Mouse (Mus musculus): Measurements from ENCODE around the gene Casz1. TPM values are rescaled to one million over a fixed set of nuclear protein-coding genes. Genes with fewer than 3 reads are reported as not detected.

The Casz1 gene
- total and polyA plus RNA-seq, 3 experiments, result 0.02 to 0.27 TPM; not detected in 1

- no peak overlapping the region for H3K4me3 ChIP-seq (ENCODE audit: low read depth, low read length)
- ATAC-seq (ENCODE audit: extremely low read depth, insufficient number of reproducible peaks, low FRiP score, poor library complexity, severe bottlenecking) (no peak), DNase-seq (ENCODE audit: low spot score) (no peak)
- no peaks in the 10 kb centered on the region for H3K4me1 ChIP-seq (ENCODE audit: insufficient read depth, low read depth, low read length)
- H3K9me3 ChIP-seq (replicated peaks), result no peaks in the 10 kb centered on the region
- H3K36me3 ChIP-seq (replicated peaks), result no peaks in the 10 kb centered on the region
- peaks cover 24% of the 10 kb centered on the region for H3K27me3 ChIP-seq (ENCODE audit: insufficient read depth, low read length)
- no peak for TF ChIP-seq GATA1 (IDR thresholded peaks at IDR 0.05; ENCODE audit: borderline replicate concordance, low read length)
- TF ChIP-seq GATA2 (IDR thresholded peaks at IDR 0.05; ENCODE audit: borderline replicate concordance, low read depth, low read length), result no peak
- no peak for TF ChIP-seq CTCF (IDR thresholded peaks at IDR 0.05; ENCODE audit: low read depth, low read length)
- no peak for TF ChIP-seq POLR2AphosphoS5 (IDR thresholded peaks at IDR 0.05; ENCODE audit: insufficient replicate concordance, low read depth, low read length)
- TF ChIP-seq TAL1 (conservative IDR thresholded peaks at IDR 0.05; ENCODE audit: low read depth, low read length), result no peak
These were observed 105.3 kb downstream of the Casz1 start for GRCm38 (mm10) chr4:148909566-148909965.

GRCm38 (mm10) chr4:148912134-148912533 lies 107.9 kb downstream of the Casz1 start:
- TF ChIP-seq POLR2AphosphoS5 (IDR thresholded peaks at IDR 0.05; ENCODE audit: insufficient replicate concordance, low read depth, low read length) (no peak), GATA2 (IDR thresholded peaks at IDR 0.05; ENCODE audit: borderline replicate concordance, low read depth, low read length) (no peak), TAL1 (conservative IDR thresholded peaks at IDR 0.05; ENCODE audit: low read depth, low read length) (no peak), CTCF (IDR thresholded peaks at IDR 0.05; ENCODE audit: low read depth, low read length) (no peak), GATA1 (IDR thresholded peaks at IDR 0.05; ENCODE audit: borderline replicate concordance, low read length) (no peak)
- Histone ChIP-seq H3K4me3 (ENCODE audit: low read depth, low read length) (no peak overlapping the region), H3K36me3 (replicated peaks) (no peaks in the 10 kb centered on the region), H3K27me3 (ENCODE audit: insufficient read depth, low read length) (peaks cover 24% of the 10 kb centered on the region; the same call in 1 of the 2 replicates), H3K9me3 (replicated peaks) (no peaks in the 10 kb centered on the region), H3K4me1 (ENCODE audit: insufficient read depth, low read depth, low read length) (no peaks in the 10 kb centered on the region)
- no peak for DNase-seq (ENCODE audit: low spot score)
- ATAC-seq (ENCODE audit: extremely low read depth, insufficient number of reproducible peaks, low FRiP score, poor library complexity, severe bottlenecking), result no peak

- DNase-seq (ENCODE audit: low spot score), result no peak
- Histone ChIP-seq H3K27me3 (ENCODE audit: insufficient read depth, low read length) (peaks cover 24% of the 10 kb centered on the region; the same call in 1 of the 2 replicates), H3K4me3 (ENCODE audit: low read depth, low read length) (no peak overlapping the region), H3K4me1 (ENCODE audit: insufficient read depth, low read depth, low read length) (no peaks in the 10 kb centered on the region), H3K36me3 (replicated peaks) (no peaks in the 10 kb centered on the region), H3K9me3 (replicated peaks) (no peaks in the 10 kb centered on the region)
- TF ChIP-seq GATA2 (IDR thresholded peaks at IDR 0.05; ENCODE audit: borderline replicate concordance, low read depth, low read length), result no peak
- no peak for TF ChIP-seq GATA1 (IDR thresholded peaks at IDR 0.05; ENCODE audit: borderline replicate concordance, low read length)
- no peak for TF ChIP-seq CTCF (IDR thresholded peaks at IDR 0.05; ENCODE audit: low read depth, low read length)
- TF ChIP-seq POLR2AphosphoS5 (IDR thresholded peaks at IDR 0.05; ENCODE audit: insufficient replicate concordance, low read depth, low read length), result no peak
- no peak for TF ChIP-seq TAL1 (conservative IDR thresholded peaks at IDR 0.05; ENCODE audit: low read depth, low read length)
- no peak for ATAC-seq (ENCODE audit: extremely low read depth, insufficient number of reproducible peaks, low FRiP score, poor library complexity, severe bottlenecking)
These were observed 108.8 kb downstream of the Casz1 start for GRCm38 (mm10) chr4:148912826-148913590.

- Histone ChIP-seq H3K36me3 (replicated peaks) (no peaks in the 10 kb centered on the region), H3K27me3 (ENCODE audit: insufficient read depth, low read length) (peaks cover 24% of the 10 kb centered on the region; the same call in 1 of the 2 replicates), H3K4me1 (ENCODE audit: insufficient read depth, low read depth, low read length) (no peaks in the 10 kb centered on the region), H3K9me3 (replicated peaks) (no peaks in the 10 kb centered on the region), H3K4me3 (ENCODE audit: low read depth, low read length) (no peak overlapping the region)
- no peak for ATAC-seq (ENCODE audit: extremely low read depth, insufficient number of reproducible peaks, low FRiP score, poor library complexity, severe bottlenecking)
- no peak for TF ChIP-seq POLR2AphosphoS5 (IDR thresholded peaks at IDR 0.05; ENCODE audit: insufficient replicate concordance, low read depth, low read length)
- DNase-seq (ENCODE audit: low spot score), result no peak
These were observed 110.8 kb downstream of the Casz1 start for GRCm38 (mm10) chr4:148914863-148915622.

GRCm38 (mm10) chr4:148915849-148916248 lies 111.6 kb downstream of the Casz1 start:
- ATAC-seq (ENCODE audit: extremely low read depth, insufficient number of reproducible peaks, low FRiP score, poor library complexity, severe bottlenecking) (no peak), DNase-seq (ENCODE audit: low spot score) (no peak)
- H3K4me1 ChIP-seq (ENCODE audit: insufficient read depth, low read depth, low read length), result no peaks in the 10 kb centered on the region
- H3K27me3 ChIP-seq (ENCODE audit: insufficient read depth, low read length), result peaks cover 24% of the 10 kb centered on the region; the same call in 1 of the 2 replicates
- no peaks in the 10 kb centered on the region for H3K9me3 ChIP-seq (replicated peaks)
- TF ChIP-seq GATA2 (IDR thresholded peaks at IDR 0.05; ENCODE audit: borderline replicate concordance, low read depth, low read length) (no peak), POLR2AphosphoS5 (IDR thresholded peaks at IDR 0.05; ENCODE audit: insufficient replicate concordance, low read depth, low read length) (no peak), CTCF (IDR thresholded peaks at IDR 0.05; ENCODE audit: low read depth, low read length) (no peak), TAL1 (conservative IDR thresholded peaks at IDR 0.05; ENCODE audit: low read depth, low read length) (no peak), GATA1 (IDR thresholded peaks at IDR 0.05; ENCODE audit: borderline replicate concordance, low read length) (no peak)
- H3K36me3 ChIP-seq (replicated peaks), result no peaks in the 10 kb centered on the region
- no peak overlapping the region for H3K4me3 ChIP-seq (ENCODE audit: low read depth, low read length)

GRCm38 (mm10) chr4:148918707-148919447 lies 114.6 kb downstream of the Casz1 start:
- ATAC-seq (ENCODE audit: extremely low read depth, insufficient number of reproducible peaks, low FRiP score, poor library complexity, severe bottlenecking), result no peak
- TF ChIP-seq GATA1 (IDR thresholded peaks at IDR 0.05; ENCODE audit: borderline replicate concordance, low read length) (no peak), POLR2AphosphoS5 (IDR thresholded peaks at IDR 0.05; ENCODE audit: insufficient replicate concordance, low read depth, low read length) (no peak), CTCF (IDR thresholded peaks at IDR 0.05; ENCODE audit: low read depth, low read length) (no peak), GATA2 (IDR thresholded peaks at IDR 0.05; ENCODE audit: borderline replicate concordance, low read depth, low read length) (no peak), TAL1 (conservative IDR thresholded peaks at IDR 0.05; ENCODE audit: low read depth, low read length) (no peak)
- H3K4me3 ChIP-seq (ENCODE audit: low read depth, low read length), result no peak overlapping the region
- no peaks in the 10 kb centered on the region for H3K9me3 ChIP-seq (replicated peaks)
- peaks cover 10% of the 10 kb centered on the region; the same call in 1 of the 2 replicates for H3K27me3 ChIP-seq (ENCODE audit: insufficient read depth, low read length)
- H3K36me3 ChIP-seq (replicated peaks), result no peaks in the 10 kb centered on the region
- H3K4me1 ChIP-seq (ENCODE audit: insufficient read depth, low read depth, low read length), result no peaks in the 10 kb centered on the region
- no peak for DNase-seq (ENCODE audit: low spot score)
